Mouse (Mus musculus): Measurements from ENCODE around the gene Smyd5.
"Not testable (repeated sequence)": the region's sequence is repeated elsewhere in the genome, so short reads cannot be mapped to it uniquely, and the experiment has no call there.

The Smyd5 gene

DNA sequence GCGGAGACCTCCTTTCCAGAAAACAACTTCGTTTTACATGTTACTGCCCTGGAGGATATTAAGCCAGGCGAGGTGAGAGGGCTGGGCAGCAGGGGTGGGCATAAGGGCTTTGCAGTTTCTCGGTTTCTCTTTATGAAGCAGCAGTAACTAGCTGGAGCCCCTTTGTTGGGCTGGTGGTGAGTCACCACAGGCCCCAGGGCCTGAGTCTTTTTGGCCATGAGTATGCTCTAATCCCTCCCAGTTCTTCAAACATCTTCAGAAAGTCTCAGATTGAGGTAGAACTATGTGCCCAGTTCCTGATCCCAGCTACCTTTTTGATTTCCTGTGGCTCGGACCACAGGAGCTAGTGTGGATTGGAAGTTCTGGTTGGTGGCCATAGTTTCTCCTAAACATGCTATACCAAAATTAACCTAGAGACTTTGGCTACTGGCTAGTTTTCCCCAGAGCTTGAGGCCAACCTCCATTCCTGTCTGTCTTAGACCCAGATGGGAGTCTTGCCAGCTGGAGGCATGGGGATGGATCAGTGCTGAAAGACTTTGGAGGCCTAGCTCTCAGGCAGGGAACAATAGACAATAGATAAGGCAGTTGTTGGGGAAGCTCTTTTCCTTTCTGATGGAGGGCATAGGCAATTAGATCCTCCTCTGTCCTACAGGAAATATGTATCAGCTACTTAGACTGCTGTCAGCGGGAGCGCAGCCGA lies 12.6 kb downstream of the Smyd5 start:
- in situ Hi-C loops (cut with MboI; ENCODE audit: low sequenced_read_pairs): no loop called here

DNA sequence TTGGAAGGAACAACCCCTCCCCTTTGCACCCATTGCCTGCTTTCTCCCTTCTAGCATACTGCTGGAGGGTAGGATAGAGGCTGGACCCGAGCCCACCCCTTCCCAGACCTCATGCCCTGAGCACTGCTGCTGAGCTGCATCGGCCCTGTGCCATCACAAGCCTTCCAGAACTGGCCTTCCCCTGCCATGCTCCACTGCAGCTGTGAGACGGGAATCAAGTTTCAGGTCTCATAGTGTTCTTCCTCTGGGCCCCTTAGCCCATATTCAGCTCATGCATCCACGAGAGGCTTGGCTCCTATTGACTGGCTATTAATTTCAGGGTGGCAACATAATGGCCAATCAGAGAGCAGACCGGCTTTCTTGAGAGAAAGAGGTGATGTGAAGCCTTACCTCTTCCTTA lies 13.5 kb downstream of the Smyd5 start:
- in situ Hi-C loops (cut with MboI; ENCODE audit: low sequenced_read_pairs): no loop called here

DNA sequence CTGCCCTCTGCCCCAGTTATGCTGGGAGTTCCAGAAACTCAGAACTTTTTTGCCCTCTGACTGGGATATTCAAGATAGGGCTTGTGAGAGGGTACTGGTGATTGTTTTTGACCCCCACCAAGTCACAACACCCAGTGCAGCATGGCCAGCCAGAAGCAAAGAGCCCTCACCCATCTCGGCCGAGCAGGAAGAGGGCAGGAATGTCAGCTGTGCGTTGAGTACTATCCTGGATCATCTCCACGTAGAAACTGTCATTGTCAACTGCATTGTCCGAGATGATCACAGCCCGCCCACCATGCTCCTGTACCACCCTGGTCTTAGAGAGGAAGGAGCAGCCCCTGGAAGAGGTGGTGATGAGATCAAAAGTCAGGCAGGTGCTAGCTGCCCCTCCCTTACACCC lies 15.6 kb downstream of the Smyd5 start:
- in situ Hi-C loops (cut with MboI; ENCODE audit: low sequenced_read_pairs): no loop called here

DNA sequence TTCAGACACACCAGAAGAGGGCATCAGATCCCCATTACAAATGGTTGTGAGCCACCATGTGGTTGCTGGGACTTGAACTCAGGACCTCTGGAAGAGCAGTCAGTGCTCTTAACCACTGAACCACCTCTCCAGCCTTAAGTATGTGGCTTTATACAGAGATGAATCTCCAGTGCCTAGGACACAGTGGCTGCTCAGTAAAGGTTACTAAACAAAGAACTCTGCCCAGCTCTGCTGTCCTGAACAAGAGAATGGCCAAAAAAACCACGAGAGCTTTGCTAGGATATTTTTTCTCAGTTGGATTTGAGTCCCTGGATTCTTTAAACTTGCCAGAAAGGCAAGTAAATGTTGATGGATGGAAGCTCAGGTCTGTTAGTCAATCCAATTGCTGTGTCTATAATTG lies 18.4 kb downstream of the Smyd5 start:
- in situ Hi-C loops (cut with MboI; ENCODE audit: low sequenced_read_pairs): not testable (repeated sequence)

DNA sequence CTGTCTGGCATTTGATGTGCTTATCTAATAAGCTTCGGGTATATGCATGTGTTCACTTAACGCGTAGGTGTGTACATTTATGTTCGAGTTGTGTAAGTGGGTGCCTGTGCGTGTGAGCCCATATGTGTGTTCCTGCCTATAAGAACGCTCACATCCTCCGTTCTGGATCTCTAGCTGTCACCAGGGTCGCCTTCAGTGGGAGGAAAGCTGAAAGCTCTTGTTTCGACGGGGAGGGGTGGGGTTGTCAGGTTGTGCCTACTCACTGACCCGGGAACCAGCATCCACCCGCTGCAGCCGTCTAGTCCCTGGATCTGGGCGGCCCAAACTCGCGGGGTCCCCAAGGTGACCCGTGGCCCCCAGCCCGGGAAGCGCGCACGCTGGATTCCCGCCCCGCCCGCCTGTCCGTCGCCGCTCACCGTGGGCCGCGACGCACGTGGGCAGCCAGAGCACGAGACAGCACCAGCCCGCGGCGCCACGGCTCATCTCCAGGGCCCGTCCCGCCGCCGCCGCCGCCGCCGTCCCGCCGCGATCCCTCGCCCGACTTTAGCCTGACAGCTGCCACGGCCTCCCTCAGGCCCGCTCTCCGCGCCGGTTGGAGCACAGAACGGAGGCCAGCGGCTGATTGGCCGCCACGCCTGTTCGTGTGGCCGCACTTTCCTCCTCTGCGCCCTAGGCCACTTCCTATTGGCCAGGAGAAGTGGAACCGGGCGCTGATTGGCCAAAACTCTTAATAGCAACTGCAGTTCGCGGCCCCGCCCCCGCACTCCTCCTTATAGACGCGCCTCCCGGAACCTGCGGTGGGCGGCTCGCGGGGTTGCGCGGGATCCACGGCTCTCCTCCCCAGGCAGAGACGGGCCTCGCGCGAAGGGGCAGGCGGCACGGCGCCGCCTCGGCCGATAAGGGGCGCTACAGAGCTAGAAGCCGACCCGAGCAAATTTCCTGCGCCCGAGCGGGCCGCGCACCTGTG lies 19.2 kb downstream of the Smyd5 start, which contains the start of gene Cct7:
Gene Cct7 (plus strand): TSS at position 818 of the 967 bp plus-strand sequence.
- in situ Hi-C loops (cut with MboI; ENCODE audit: low sequenced_read_pairs): no loop called here

DNA sequence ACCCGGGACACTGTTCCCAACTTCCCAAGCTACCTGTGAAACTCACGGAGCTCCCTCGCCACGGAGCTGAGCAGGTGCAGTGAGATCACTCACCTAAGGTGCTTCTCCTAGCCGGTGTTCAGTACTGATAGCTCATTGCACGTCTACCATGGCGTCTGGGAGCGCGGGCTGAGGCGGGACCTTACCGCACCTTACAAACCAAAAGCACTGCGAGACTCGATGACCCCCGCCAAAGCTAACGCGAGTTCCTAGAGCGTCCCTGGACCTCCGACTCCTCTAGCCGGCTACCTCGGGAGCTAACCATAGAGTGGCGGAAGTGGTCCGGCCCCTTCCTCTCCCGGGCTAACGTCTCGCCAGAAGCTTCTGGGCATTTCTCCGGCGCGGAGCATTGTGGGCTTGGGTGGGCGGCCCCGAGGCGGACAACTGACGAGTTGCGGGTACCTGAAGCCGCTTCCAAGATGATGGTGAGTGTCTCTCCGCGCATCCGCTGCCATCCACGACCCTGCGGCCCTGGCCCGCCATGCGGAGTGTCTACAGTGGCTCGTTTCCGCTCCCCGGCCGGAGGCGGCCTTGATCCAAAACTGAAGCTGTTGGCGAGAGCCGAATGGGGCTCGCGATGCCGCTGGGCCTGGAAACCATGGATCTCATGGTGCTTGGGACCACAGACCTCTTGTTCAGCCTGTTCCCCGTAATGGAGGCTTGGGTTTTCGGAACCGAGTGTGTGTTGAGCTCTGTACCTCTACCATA lies 20.0 kb downstream of the Smyd5 start, which contains the start of gene Pradc1:
Gene Pradc1 (minus strand): TSS at position 307 of the 747 bp plus-strand sequence.
- in situ Hi-C loops (cut with MboI; ENCODE audit: low sequenced_read_pairs): no loop called here

DNA sequence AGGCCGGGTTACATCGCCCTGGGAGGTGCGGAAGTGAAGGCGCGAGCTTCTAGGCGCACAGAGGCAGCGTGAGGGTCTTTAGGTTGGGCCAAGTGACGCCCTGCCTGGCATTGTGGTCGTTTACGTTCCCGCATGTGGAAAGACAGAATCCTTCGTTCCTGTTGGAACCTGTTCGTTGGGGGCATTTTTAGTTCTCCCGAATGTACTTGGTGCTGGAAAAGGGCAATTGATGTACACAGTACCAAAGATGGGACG lies 20.5 kb downstream of the Smyd5 start:
- in situ Hi-C loops (cut with MboI; ENCODE audit: low sequenced_read_pairs): no loop called here

DNA sequence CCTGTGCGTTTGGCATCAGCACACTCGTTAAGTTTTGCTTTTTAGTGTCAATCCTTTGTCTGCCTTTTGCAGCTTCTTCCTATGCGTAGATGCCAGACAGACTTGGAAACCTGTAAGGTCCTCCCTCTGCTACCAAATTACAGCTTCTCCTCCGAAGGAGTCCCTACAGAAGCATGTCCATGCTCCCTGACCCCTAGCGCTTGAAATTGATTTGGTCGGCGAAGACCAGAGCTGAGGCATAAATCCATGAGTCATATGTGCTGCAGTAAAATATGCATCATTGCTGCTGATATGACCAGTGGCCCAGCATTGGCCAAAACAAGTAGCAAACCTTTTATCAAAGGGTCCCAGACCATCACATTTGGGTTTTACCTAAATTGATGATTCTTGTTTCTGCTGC lies 21.0 kb downstream of the Smyd5 start:
- in situ Hi-C loops (cut with MboI; ENCODE audit: low sequenced_read_pairs): no loop called here

DNA sequence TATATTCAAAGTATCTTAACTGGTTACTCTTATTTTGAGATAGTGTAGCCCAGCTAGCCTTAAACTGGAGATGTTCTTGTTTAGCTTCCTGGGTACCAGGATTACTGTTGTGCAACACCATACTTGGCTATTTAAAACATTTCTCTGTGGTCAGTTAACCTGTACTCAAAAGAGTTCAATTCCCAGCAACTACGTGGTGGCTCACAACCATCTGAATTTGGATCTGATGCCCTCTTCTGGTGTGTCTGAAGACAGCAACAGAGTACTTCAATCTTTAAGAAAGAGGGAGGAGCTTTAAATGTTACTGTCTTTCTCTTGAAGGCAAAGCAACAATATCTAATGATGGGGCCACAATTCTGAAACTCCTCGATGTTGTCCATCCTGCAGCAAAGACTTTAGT lies 27.8 kb downstream of the Smyd5 start:
- in situ Hi-C loops (cut with MboI; ENCODE audit: low sequenced_read_pairs): no loop called here

DNA sequence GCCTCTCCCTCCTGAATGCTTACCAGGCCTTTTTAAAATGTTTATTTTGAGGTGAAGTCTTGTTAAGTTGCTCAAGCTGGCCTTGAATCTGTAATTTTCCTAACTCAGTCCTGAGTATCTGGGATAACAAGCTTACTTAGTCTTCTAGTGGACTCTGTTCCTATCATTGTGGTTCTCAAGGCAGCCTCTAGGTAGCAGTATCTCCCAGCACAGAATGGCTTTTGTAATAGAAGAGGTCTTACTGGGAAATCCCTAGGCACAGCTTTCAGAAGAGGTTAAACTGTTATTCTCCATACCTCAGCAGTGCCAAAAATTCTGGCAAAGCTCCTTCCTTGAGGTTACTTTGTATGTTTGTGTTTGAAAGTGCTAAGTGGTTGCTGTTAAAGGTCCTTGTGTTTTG lies 33.6 kb downstream of the Smyd5 start:
- in situ Hi-C loops (cut with MboI; ENCODE audit: low sequenced_read_pairs): no loop called here

DNA sequence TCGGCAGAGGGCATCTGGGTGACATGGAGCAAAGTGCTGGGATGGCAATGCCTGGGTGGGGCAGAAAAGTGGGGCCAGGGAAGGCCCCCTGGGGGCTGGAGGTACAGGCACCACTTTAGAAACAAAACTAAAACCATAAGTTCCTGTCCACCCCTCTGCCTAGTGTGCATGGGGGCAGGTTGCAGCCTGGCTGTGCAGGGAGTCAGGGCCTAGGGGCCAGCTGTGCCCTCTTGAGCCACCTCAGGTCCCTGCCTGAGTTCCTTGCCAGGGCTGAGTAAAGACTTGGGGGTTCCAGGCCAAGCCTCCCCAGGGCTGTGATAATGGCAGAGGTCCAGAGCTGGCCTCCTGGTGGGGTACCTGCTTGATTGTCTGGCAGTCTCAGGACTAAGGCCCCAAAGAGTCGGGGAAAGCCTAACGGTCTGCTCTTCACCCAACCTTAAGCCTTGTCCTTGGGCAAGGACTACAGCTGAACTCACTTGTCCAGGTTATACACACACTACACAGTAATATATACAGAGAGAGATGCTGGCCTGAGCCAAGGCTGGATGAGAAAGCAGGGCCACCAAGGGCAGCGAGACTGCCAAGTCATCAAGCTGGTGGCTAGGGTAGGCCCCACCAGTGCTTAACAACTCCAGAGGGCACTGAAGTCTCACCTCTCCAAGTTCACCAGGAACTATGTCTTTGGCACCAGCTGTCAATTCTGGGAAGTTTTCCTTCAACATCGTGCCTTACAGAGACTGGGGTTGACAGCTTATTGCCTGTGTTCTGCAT lies 38.1 kb downstream of the Smyd5 start:
- in situ Hi-C loops (cut with MboI; ENCODE audit: low sequenced_read_pairs): no loop called here

DNA sequence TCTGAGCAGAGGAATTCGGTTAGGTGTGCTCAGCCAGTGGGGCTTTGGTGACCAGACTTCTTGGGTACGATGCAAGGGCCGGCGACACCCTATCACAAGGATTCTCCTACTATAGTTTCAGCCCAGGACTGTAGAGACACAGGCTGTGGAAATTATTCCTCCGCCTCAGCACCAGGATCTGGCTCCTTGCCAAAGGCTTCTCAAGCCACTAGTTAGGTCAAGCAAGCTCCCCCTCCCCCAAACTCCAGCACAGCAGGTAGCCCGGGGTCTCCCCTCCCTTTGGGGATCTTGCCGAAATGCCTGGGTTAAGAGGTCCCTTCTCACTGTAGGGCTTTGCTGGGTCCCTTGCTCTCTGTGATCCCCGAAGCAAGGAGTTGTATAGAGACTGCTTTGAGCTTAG lies 40.2 kb downstream of the Smyd5 start:
- in situ Hi-C loops (cut with MboI; ENCODE audit: low sequenced_read_pairs): no loop called here

DNA sequence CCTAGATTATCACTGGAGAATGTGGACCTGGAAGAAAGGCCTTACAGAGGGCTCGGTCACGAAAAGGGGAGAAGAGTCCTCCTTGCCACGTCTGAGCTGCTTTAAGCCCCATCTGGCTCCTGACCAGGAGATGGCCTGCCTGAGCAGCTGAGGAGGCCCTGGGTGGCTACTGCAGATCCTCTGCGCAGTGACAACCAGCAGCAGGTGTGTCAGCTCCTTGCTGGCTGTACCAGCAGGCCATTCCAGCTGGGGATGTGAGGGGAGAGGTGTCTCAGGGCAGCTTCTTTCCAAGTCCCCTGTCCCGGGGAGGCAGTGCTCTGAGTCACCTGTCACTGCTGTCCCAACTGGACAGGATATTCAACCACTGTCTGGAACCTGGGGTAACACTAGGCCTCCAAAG lies 40.8 kb downstream of the Smyd5 start:
- in situ Hi-C loops (cut with MboI; ENCODE audit: low sequenced_read_pairs): no loop called here

DNA sequence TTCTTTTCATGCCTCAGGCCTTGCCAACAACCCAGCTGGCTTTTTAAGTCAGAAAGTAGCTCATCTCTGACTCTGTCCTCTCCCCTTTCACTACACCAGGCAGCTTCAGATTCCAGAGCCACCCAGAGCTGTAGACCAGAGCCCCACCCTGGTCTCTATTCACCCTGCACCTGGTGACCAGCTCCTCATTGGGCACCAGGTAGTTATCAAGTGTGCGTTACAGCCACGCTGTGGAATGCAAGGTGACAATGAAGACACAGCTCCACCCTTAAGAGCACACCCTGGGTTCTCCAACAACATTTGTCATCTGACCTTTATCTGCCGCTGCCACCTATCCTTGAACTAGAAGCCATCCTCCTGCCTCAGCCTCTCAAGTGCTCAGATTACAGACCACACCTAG lies 43.8 kb downstream of the Smyd5 start:
- in situ Hi-C loops (cut with MboI; ENCODE audit: low sequenced_read_pairs): no loop called here

DNA sequence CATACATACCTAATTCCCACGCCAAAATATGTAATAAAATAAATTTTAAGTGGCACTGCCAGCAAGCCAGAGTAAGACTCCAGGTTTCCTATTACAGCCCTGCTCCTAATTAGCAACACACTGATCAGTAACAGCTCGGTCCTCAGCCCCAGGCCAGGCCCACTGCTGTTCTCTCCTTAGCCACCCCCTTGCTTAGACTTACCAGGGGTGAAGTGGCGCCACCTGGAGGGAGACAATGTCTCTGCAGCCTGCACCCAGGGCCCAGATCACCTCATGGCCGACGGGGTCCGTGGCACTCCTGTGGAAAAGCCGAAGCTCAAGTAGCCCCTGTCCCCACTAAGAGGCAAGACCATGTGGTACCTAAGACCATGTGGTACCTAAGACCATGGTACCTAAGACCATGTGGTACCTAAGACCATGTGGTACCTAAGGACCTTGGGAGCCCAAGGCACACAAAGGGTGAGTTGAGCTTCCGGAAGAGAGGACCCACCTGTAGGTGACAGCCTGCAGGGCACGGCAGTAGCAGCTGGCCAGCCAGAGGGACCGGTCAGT lies 45.7 kb downstream of the Smyd5 start:
- in situ Hi-C loops (cut with MboI; ENCODE audit: low sequenced_read_pairs): no loop called here

DNA sequence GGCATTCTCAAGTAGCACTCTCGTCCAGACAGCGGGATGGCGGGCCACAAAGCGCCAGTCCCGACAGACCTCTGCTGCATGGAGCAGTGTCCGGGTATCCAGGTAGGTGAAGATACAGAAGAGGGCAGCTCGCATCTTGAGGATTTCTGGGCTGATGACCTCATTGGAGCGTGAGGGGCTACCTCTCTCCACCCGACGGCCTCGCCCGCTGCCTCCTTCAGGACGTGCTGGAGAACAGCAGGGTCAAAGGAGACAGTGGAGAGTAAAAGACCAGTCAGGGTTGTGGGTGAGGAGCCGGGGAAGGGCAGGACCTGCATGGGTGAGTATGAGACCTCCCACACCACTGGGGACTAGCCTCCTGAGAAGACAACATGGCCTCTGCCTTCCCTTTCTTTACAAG lies 46.6 kb downstream of the Smyd5 start:
- in situ Hi-C loops (cut with MboI; ENCODE audit: low sequenced_read_pairs): no loop called here

DNA sequence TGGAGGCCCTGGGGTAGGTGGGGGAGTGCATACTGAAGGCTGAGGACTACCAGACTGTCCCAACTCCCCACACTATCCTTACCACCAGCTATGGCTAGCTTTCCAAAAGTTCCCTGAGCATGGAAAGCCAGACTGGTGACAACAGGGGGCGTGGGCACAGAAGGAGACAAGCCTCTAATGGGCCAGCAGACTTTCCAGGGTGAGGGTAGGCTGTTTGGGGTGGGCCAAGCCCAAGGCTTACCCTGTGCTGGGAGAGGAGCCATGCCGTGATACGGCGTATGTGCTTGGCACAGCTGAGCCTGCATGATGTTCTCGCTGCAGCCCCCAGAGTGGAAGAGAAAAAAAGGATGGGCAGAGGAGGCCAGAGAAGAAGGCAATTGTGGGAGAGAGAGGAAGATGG lies 48.2 kb downstream of the Smyd5 start:
- in situ Hi-C loops (cut with MboI; ENCODE audit: low sequenced_read_pairs): no loop called here

DNA sequence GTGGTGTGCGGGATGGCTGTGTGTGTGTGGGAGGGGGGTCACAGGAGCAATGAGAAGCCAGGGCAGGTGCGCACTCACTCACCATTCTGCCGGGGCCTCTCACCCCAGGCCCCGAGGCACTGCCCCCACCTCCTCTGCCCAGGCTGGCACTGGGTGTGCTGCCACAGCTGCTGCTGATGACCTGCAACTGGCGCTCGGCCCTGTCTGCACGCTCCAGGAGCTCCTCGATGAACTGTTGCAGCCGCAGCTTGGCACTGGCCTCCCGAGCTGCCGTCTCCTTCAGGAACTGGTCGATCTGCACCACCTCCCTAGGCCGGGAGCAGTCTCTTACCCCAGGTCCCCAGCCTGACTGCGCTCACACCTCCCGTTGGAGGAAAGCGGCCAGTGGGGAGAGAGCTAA lies 48.9 kb downstream of the Smyd5 start:
- in situ Hi-C loops (cut with MboI; ENCODE audit: low sequenced_read_pairs): no loop called here

DNA sequence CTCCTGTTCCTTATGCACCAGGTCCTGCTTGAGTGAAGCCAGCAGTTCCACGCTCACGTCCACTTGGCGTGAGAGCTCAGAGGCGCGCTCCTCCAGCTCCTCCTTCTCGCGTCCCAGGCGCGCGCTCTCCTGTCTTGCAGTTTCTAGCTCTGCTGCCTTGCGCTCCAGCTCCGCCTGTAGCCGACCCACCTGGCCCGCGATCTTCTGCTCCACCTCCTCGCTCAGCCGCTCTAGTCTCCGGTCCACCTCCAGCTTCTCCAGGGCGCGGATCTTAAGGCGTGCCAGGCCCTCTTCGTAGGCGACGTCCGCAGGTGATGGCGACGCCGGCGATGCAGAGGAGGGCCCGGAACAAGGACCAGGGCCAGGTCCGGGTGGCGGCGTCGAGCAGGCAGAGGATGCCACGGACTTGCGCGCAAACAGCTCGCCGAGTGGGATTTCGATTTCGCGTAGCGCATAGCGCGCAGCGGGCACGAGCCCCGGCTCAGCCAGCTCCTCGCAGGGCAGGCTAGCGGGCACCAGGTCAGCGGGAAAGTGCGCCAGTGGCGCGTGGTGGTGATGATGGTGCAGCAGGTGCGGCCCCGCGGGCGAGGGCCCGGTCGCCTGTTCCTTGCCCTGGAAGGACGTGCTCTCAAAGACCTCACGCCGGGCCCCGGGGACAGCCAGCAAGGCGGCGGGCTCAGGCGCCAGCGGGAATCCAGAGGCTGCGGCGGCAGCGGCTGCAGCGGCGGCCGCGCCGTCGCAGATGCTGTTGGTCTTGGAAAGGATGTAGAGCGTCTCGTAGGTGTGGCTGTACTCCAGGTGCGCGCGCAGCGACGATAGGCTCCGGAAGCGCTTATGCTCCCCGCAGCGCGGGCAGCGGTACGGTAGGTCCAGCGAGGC lies 52.3 kb downstream of the Smyd5 start:
- in situ Hi-C loops (cut with MboI; ENCODE audit: low sequenced_read_pairs): no loop called here

DNA sequence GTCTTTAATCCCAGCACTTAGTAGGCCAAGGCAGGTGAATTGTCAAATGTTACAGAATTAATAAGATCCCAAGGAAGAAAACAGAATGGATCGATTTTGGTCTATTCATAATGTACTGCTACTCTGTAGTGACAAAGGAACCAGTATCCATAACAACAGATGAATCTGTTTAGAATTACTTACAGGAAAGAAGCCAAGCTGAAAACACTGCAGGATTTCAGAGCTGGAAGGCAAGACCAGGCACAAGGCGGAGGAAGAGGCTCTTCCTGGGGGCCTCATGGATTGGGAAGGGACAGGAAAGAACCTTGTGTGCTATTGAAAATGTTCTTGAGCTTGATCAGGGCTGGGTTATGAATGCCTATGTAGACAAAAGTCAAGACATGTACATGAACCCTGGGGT lies 53.9 kb downstream of the Smyd5 start:
- in situ Hi-C loops (cut with MboI; ENCODE audit: low sequenced_read_pairs): no loop called here

Measured in CH12F3 (cell line).